Mouse (Mus musculus) heart, embryonic 14.5 days (tissue): ENCODE results near the gene Myrip. TPM values are rescaled to one million over a fixed set of nuclear protein-coding genes. Genes with fewer than 3 reads are reported as not detected.

ENCODE experiments used
- ATAC-seq: fragments of 200-750 bp; cut with Nextera tagmentation; 2 replicates; pipeline ENCODE4 v1.8.0; 2017; ENCODE audit warnings: low read depth, moderate TSS enrichment; ENCODE audit not compliant: insufficient number of reproducible peaks, insufficient read depth, low FRiP score
- H3K27ac ChIP-seq, 2 experiments: fragments of 200-500 bp in 1 of 2; fragments of 300-500 bp in 1 of 2; sonication (generic) in 1 of 2; replicated peaks in 1 of 2; 2 replicates each; pipeline ENCODE4 v1.5.1; 2012 to 2014; ENCODE audit warnings: low read depth in 2 of 2, low read length in 2 of 2, control low read depth in 1 of 2, mild to moderate bottlenecking in 1 of 2, mixed read lengths in 1 of 2; ENCODE audit not compliant: control insufficient read depth in 1 of 2, insufficient read depth in 1 of 2
- H3K27me3 ChIP-seq: fragments of 300-500 bp; sonication (generic); 2 replicates; pipeline ENCODE4 v1.6.1; 2014; ENCODE audit warnings: mild to moderate bottlenecking, low read length, control low read depth; ENCODE audit not compliant: control insufficient read depth, insufficient read depth
- H3K36me3 ChIP-seq: fragments of 300-500 bp; sonication (generic); 2 replicates; pipeline ENCODE4 v1.6.1; 2014; ENCODE audit warnings: mild to moderate bottlenecking, control low read depth, low read length, mixed read lengths; ENCODE audit not compliant: control insufficient read depth, insufficient read depth
- H3K4me1 ChIP-seq, 2 experiments: fragments of 200-500 bp in 1 of 2; fragments of 300-500 bp in 1 of 2; sonication (generic) in 1 of 2; 2 replicates each; pipeline ENCODE4 v1.6.1; 2012 to 2014; ENCODE audit warnings: low read length in 2 of 2, control low read depth in 1 of 2, mixed read lengths in 1 of 2; ENCODE audit not compliant: control insufficient read depth in 2 of 2, insufficient read depth in 2 of 2
- H3K4me2 ChIP-seq: fragments of 300-500 bp; sonication (generic); 2 replicates; pipeline ENCODE4 v1.6.1; 2014; ENCODE audit warnings: mild to moderate bottlenecking, low read length
- H3K4me3 ChIP-seq, 2 experiments: fragments of 200-500 bp in 1 of 2; fragments of 300-500 bp in 1 of 2; sonication (generic) in 1 of 2; 2 replicates each; pipeline ENCODE4 v1.5.1; 2012 to 2014; ENCODE audit warnings: low read length in 2 of 2, mild to moderate bottlenecking in 2 of 2, control low read depth in 1 of 2, low read depth in 1 of 2, moderate library complexity in 1 of 2; ENCODE audit not compliant: control insufficient read depth in 1 of 2, insufficient read depth in 1 of 2
- H3K9ac ChIP-seq: fragments of 300-500 bp; sonication (generic); 2 replicates; pipeline ENCODE4 v1.6.1; 2014; ENCODE audit warnings: mild to moderate bottlenecking, low read length
- H3K9me3 ChIP-seq: fragments of 300-500 bp; sonication (generic); 2 replicates; pipeline ENCODE4 v1.6.1; 2016; ENCODE audit warnings: low read length, control low read depth; ENCODE audit not compliant: control insufficient read depth
- WGBS: fragments of 180-500 bp; shearing (Covaris S2); extraction: QIAGEN DNeasy Blood & Tissue Kit; methylation state at CpG from one replicate; pipeline ENCODE4 v1.1.7; 2014; 5-methylcytosine and 5-hydroxymethylcytosine counted together
- polyA plus RNA-seq: library from polyadenylated mRNA; unstranded; fragments of >200 nt; fragmentation: Nextera tagmentation; extraction: Ambion mirVana; gene quantifications from 2 replicates; pipeline ENCODE4 v1.2.1, GENCODE M21; 2014

Myrip gene
- polyA plus RNA-seq, 1 experiment from 2014 or later = 0.46 TPM

DNA sequence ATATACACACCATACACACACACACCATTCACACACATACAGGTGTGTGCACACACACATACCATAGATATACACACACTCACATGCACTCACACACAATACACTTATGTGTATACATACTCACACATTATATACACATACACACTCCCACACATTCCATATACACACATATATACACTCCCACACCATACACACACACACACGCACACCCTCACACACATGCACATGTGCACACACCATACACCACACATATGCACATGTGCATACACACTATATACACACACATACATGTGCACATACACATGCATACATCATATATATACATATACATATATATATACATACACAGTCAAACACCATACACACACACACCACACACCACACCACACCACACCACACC is 169.1 kb downstream of the Myrip start:
- Histone ChIP-seq H3K27me3 (no peaks in the 10 kb centered on the region), H3K9me3 (no peaks in the 10 kb centered on the region), H3K36me3 (no peaks in the 10 kb centered on the region), H3K4me3 (no peak overlapping the region), H3K9ac (no peak overlapping the region), H3K4me1 (no peaks in the 10 kb centered on the region; a peak in 1 of 4 replicates), H3K27ac (no peak overlapping the region), H3K4me2 (no peak overlapping the region)
- WGBS = 92% methylated on average over 1 of the region's 1 CpGs
- ATAC-seq = no peak

- Histone ChIP-seq H3K9ac (no peak overlapping the region), H3K27ac (no peak overlapping the region), H3K4me1 (peaks cover 4 to 6% of the 10 kb centered on the region in 2 experiments; a peak in 3 of 4 replicates), H3K4me3 (no peak overlapping the region), H3K36me3 (no peaks in the 10 kb centered on the region), H3K27me3 (no peaks in the 10 kb centered on the region), H3K4me2 (no peak overlapping the region), H3K9me3 (no peaks in the 10 kb centered on the region)
- WGBS = 69% methylated on average over 3 of the region's 3 CpGs
- no peak for ATAC-seq
Observed at GRCm38 (mm10) chr9:120481644-120482043, 180.3 kb downstream of the Myrip start.

- no peak overlapping the region for H3K4me3 ChIP-seq
- no peaks in the 10 kb centered on the region for H3K9me3 ChIP-seq
- no peak overlapping the region for H3K9ac ChIP-seq
- no peaks in the 10 kb centered on the region for H3K36me3 ChIP-seq
- no peak overlapping the region for H3K27ac ChIP-seq
- H3K4me2 ChIP-seq = no peak overlapping the region
- H3K27me3 ChIP-seq = no peaks in the 10 kb centered on the region
- H3K4me1 ChIP-seq = peaks cover 4 to 6% of the 10 kb centered on the region in 2 experiments; a peak in 3 of 4 replicates
- WGBS = 86% methylated on average over 4 of the region's 4 CpGs
- ATAC-seq = no peak
Observed at GRCm38 (mm10) chr9:120482382-120482781, 181.1 kb downstream of the Myrip start.

GRCm38 (mm10) chr9:120483101-120483500 is 181.8 kb downstream of the Myrip start:
- H3K27ac ChIP-seq = no peak overlapping the region
- 82% methylated on average over 8 of the region's 8 CpGs for WGBS
- H3K9ac ChIP-seq = no peak overlapping the region
- no peaks in the 10 kb centered on the region for H3K36me3 ChIP-seq
- no peak overlapping the region for H3K4me3 ChIP-seq
- peaks cover 2 to 5% of the 10 kb centered on the region in 2 experiments; a peak in 3 of 4 replicates for H3K4me1 ChIP-seq
- H3K4me2 ChIP-seq = no peak overlapping the region
- no peaks in the 10 kb centered on the region for H3K9me3 ChIP-seq
- H3K27me3 ChIP-seq = no peaks in the 10 kb centered on the region
- ATAC-seq = no peak

- no peak overlapping the region for H3K9ac ChIP-seq
Observed at GRCm38 (mm10) chr9:120487076-120487475, 185.8 kb downstream of the Myrip start.

DNA sequence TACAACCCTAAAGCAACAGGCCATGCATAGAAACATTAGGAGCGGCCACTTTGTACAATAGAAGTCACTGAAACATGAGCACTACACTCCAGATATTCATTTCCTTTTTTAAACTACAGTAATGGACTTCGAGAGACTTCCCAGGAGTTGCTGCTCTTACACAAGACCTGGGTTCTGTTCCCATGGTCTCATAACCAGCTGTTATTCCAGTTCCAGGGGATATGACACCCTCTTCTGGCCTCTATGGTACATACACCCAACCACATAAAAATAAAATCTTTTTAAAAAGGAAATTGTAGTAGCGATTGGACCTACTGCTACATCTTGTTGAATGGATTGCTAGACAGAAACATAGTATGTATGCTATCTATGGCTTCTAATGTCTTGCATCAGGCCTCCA is 190.2 kb downstream of the Myrip start:
- H3K9me3 ChIP-seq = no peaks in the 10 kb centered on the region
- no peaks in the 10 kb centered on the region for H3K27me3 ChIP-seq
- ATAC-seq = no peak
- peaks cover 0 to 9% of the 10 kb centered on the region in 2 experiments; a peak in 2 of 4 replicates for H3K4me1 ChIP-seq
- peak overlapping the region; percentile 82 for H3K4me2 ChIP-seq
- peaks cover 28% of the 10 kb centered on the region for H3K36me3 ChIP-seq
- WGBS = 79% methylated on average over 3 of the region's 3 CpGs
- H3K9ac ChIP-seq = no peak overlapping the region
- H3K27ac ChIP-seq = no peak overlapping the region
- peak overlapping the region in 1 of 2 experiments; percentile 100; a peak in 2 of 4 replicates for H3K4me3 ChIP-seq

More at GRCm38 (mm10) chr9:120487076-120487475, 185.8 kb downstream of the Myrip start:
- ATAC-seq = no peak
- H3K4me3 ChIP-seq = no peak overlapping the region
- no peaks in the 10 kb centered on the region for H3K4me1 ChIP-seq
- H3K27me3 ChIP-seq = no peaks in the 10 kb centered on the region
- H3K36me3 ChIP-seq = no peaks in the 10 kb centered on the region
- 62% methylated on average over 8 of the region's 8 CpGs for WGBS
- no peak overlapping the region for H3K4me2 ChIP-seq
- H3K27ac ChIP-seq = no peak overlapping the region
- H3K9me3 ChIP-seq = no peaks in the 10 kb centered on the region

DNA sequence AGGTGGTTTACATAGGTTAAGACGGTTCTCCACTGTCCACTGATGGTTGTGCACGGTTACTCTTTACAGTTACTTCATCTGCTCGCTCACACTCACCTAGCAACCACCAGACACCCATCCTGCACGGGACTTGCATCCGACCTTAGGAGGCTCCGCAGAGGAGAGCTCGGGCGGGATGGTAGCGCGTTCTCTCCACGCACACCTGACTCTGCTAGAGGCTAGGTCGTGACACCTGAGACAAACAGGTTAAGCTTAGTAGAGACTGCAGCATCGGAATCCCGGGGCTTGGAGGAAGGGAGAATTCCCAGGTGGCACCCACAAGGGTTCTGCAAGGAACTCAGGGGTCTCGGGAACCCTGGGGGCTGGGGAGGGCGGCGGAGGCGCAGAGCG is 190.7 kb downstream of the Myrip start, which contains the start of gene Eif1b:
Gene Eif1b (plus strand): TSS at position 223 of the 390 bp plus-strand sequence.
- ATAC-seq = 0 out of 2 replicates have a peak, but pooled peaks have one; percentile 22
- H3K4me3 ChIP-seq = peak within 1 kb of the TSS; percentile 97 to 100
- H3K4me2 ChIP-seq = peak within 1 kb of the TSS; percentile 82
- peaks cover 28% of the 10 kb centered on the region for H3K36me3 ChIP-seq
- H3K27ac ChIP-seq = peak within 1 kb of the TSS; percentile 77 to 91
- H3K9ac ChIP-seq = peak within 1 kb of the TSS; percentile 100
- H3K27me3 ChIP-seq = no peaks in the 10 kb centered on the region
- H3K4me1 ChIP-seq = peaks cover 0 to 9% of the 10 kb centered on the region in 2 experiments; a peak in 2 of 4 replicates
- no peaks in the 10 kb centered on the region for H3K9me3 ChIP-seq
- 5% methylated on average over 15 of the region's 19 CpGs for WGBS
